Mouse (Mus musculus): Measurements from ENCODE around the gene Gtse1. TPM values are rescaled to one million over a fixed set of nuclear protein-coding genes. Genes with fewer than 3 reads are reported as not detected.

Gtse1 gene
- polyA plus RNA-seq, 1 experiment from 2014 or later = 23.0 TPM

Other genes starting within 250 kb of the Gtse1 start
- 41.8 and 51.3 TPM in 2 replicates for gene Ppara, start 124.8 kb upstream of the Gtse1 start, polyA plus RNA-seq (2015; fragmentation: Nextera tagmentation; extraction: Ambion mirVana)
- gene Cdpf1, start 48.0 kb upstream of the Gtse1 start, polyA plus RNA-seq (2015; fragmentation: Nextera tagmentation; extraction: Ambion mirVana) = 17.2 and 18.6 TPM in 2 replicates
- gene Pkdrej, start 38.0 kb upstream of the Gtse1 start, polyA plus RNA-seq (2015; fragmentation: Nextera tagmentation; extraction: Ambion mirVana) = 0.09 TPM in 2 replicates
- gene Ttc38, start 27.4 kb upstream of the Gtse1 start, polyA plus RNA-seq (2015; fragmentation: Nextera tagmentation; extraction: Ambion mirVana) = 8.9 and 10.7 TPM in 2 replicates
- 15.4 and 15.5 TPM in 2 replicates for gene Trmu, start 19.6 kb downstream of the Gtse1 start, polyA plus RNA-seq (2015; fragmentation: Nextera tagmentation; extraction: Ambion mirVana)
- gene Celsr1, start 174.0 kb downstream of the Gtse1 start, polyA plus RNA-seq (2015; fragmentation: Nextera tagmentation; extraction: Ambion mirVana) = 0.02 and 0.09 TPM in 2 replicates
- gene Gramd4, start 197.9 kb downstream of the Gtse1 start, polyA plus RNA-seq (2015; fragmentation: Nextera tagmentation; extraction: Ambion mirVana) = 3.4 and 3.5 TPM in 2 replicates

Data from liver, embryonic 16.5 days (tissue).